Mouse (Mus musculus) heart, embryonic 11.5 days (tissue): Measurements from ENCODE around the gene Brdt. TPM values are rescaled to one million over a fixed set of nuclear protein-coding genes. Genes with fewer than 3 reads are reported as not detected.
"Not testable (repeated sequence)": the region's sequence is repeated elsewhere in the genome, so short reads cannot be mapped to it uniquely, and the experiment has no call there.

ENCODE experiments used
- ATAC-seq: fragments of 200-750 bp; cut with Nextera tagmentation; replicated peaks from 2 replicates; pipeline ENCODE4 v1.8.0; 2017; ENCODE audit warnings: moderate library complexity; ENCODE audit not compliant: insufficient number of reproducible peaks, low FRiP score, low TSS enrichment
- H3K27ac ChIP-seq: fragments of 300-500 bp; sonication (generic); 2 replicates; pipeline ENCODE4 v1.5.1; 2014; ENCODE audit warnings: mild to moderate bottlenecking, low read depth, low read length
- H3K27me3 ChIP-seq: fragments of 300-500 bp; sonication (generic); 2 replicates; pipeline ENCODE4 v1.6.1; 2014; ENCODE audit warnings: mild to moderate bottlenecking, low read length, mixed read lengths; ENCODE audit not compliant: control insufficient read depth, insufficient read depth
- H3K36me3 ChIP-seq: fragments of 300-500 bp; sonication (generic); 2 replicates; pipeline ENCODE4 v1.6.1; 2014; ENCODE audit warnings: mild to moderate bottlenecking, low read length, moderate library complexity, mixed read lengths; ENCODE audit not compliant: control insufficient read depth, insufficient read depth
- H3K4me1 ChIP-seq: fragments of 300-500 bp; sonication (generic); 2 replicates; pipeline ENCODE4 v1.6.1; 2014; ENCODE audit warnings: low read length; ENCODE audit not compliant: control insufficient read depth, insufficient read depth
- H3K4me2 ChIP-seq: fragments of 300-500 bp; sonication (generic); 2 replicates; pipeline ENCODE4 v1.6.1; 2014; ENCODE audit warnings: mild to moderate bottlenecking, moderate library complexity
- H3K4me3 ChIP-seq: fragments of 300-500 bp; sonication (generic); 2 replicates; pipeline ENCODE4 v1.5.1; 2014; ENCODE audit warnings: low read depth, low read length
- H3K9ac ChIP-seq: fragments of 300-500 bp; sonication (generic); 2 replicates; pipeline ENCODE4 v1.6.1; 2014; ENCODE audit warnings: mild to moderate bottlenecking, low read depth, low read length, moderate library complexity
- H3K9me3 ChIP-seq: fragments of 300-500 bp; sonication (generic); replicated peaks from 2 replicates; pipeline ENCODE4 v1.6.1; 2016; ENCODE audit warnings: low read length; ENCODE audit not compliant: control insufficient read depth
- WGBS: fragments of 180-500 bp; shearing (Covaris S2); extraction: QIAGEN DNeasy Blood & Tissue Kit; methylation state at CpG from one replicate; pipeline ENCODE4 v1.1.7; 2014; ENCODE audit not compliant: insufficient replicate concordance; 5-methylcytosine and 5-hydroxymethylcytosine counted together
- polyA plus RNA-seq: library from polyadenylated mRNA; unstranded; fragments of >200 nt; fragmentation: Nextera tagmentation; extraction: Ambion mirVana; gene quantifications from 2 replicates; pipeline ENCODE4 v1.2.1, GENCODE M21; 2014

The Brdt gene
- polyA plus RNA-seq, 1 experiment from 2014 or later, result 0.87 TPM

DNA sequence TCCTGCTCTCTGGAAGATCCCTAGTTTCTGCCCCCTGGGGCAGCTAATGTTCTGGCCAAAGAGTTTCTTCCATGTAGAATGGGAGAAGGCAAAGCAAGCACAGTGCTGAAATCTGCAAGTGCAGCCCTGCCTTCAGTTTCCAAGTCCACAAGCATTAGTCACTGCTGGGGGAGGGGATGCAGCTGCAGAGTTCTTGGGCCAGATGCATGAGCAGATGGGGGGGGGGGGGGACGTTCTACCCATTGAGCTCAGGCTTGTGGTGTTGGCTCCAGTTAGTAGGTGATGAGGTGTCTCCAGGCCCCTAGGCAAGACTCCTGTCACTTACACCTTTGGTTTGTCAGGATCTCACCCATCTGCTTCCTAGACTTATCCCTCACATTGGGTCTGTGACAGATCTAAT lies 24.8 kb downstream of the Brdt start:
- no peaks in the 10 kb centered on the region for H3K4me1 ChIP-seq
- WGBS, result 44% methylated on average over 1 of the region's 1 CpGs
- H3K27ac ChIP-seq, result no peak overlapping the region
- ATAC-seq, result no peak
- H3K9me3 ChIP-seq, result no peaks in the 10 kb centered on the region
- no peaks in the 10 kb centered on the region for H3K27me3 ChIP-seq
- no peaks in the 10 kb centered on the region for H3K36me3 ChIP-seq
- no peak overlapping the region for H3K9ac ChIP-seq
- H3K4me3 ChIP-seq, result no peak overlapping the region
- H3K4me2 ChIP-seq, result no peak overlapping the region

DNA sequence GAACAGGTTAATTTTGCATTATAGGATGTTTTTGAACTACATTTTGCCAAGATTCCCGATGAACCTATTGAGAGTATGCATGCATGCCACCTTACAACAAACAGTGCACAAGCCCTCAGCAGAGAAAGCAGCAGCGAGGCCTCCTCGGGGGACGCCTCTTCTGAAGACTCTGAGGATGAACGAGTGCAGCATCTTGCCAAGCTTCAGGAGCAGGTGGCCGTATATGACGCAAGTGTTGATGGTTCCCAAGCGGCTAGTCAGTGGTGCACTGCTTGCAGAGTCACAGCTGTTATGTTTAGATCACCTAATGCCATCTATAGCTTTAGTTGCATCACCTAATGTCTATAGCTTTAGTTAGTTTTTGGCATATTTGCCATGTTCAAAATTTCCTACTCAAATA lies 26.8 kb downstream of the Brdt start:
- Histone ChIP-seq H3K4me3 (no peak overlapping the region), H3K36me3 (no peaks in the 10 kb centered on the region), H3K9ac (no peak overlapping the region), H3K27ac (no peak overlapping the region), H3K4me2 (no peak overlapping the region), H3K9me3 (no peaks in the 10 kb centered on the region), H3K27me3 (no peaks in the 10 kb centered on the region), H3K4me1 (no peaks in the 10 kb centered on the region)
- ATAC-seq, result no peak
- WGBS, result 89% methylated on average over 8 of the region's 8 CpGs

DNA sequence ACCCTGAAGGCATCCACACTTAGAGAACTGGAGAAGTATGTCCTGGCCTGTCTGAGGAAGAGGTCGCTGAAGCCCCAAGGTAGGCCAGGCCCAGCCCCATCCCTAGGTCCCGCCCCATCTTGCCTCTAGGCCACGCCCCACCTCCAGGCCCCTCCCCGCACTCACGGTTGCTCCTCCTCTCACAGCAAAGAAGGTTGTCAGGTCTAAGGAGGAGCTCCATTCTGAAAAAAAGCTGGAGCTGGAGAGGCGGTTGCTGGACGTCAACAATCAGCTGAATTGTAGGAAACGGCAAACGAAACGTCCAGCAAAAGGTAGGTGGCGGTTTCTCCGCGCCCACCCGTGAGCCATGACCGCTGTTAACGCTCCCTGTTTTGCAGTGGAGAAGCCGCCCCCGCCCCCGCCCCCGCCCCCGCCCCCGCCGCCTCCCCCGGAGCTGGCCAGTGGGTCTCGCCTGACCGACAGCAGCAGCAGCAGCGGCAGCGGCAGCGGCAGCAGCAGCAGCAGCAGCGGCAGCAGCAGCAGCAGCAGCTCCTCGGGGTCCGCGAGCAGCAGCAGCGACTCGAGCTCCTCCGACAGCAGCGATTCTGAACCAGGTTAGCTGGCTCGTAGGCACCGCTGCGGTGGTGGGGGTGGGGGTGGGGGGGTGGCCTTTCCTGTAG lies 28.6 kb downstream of the Brdt start:
- peak; percentile 96 for ATAC-seq
- Histone ChIP-seq H3K9me3 (no peaks in the 10 kb centered on the region), H3K4me1 (no peaks in the 10 kb centered on the region), H3K4me2 (peak overlapping the region; percentile 65), H3K4me3 (peak overlapping the region; percentile 65), H3K9ac (peak overlapping the region; percentile 72), H3K36me3 (no peaks in the 10 kb centered on the region), H3K27ac (peak overlapping the region; percentile 68), H3K27me3 (no peaks in the 10 kb centered on the region)
- 0% methylated on average over 28 of the region's 40 CpGs for WGBS

DNA sequence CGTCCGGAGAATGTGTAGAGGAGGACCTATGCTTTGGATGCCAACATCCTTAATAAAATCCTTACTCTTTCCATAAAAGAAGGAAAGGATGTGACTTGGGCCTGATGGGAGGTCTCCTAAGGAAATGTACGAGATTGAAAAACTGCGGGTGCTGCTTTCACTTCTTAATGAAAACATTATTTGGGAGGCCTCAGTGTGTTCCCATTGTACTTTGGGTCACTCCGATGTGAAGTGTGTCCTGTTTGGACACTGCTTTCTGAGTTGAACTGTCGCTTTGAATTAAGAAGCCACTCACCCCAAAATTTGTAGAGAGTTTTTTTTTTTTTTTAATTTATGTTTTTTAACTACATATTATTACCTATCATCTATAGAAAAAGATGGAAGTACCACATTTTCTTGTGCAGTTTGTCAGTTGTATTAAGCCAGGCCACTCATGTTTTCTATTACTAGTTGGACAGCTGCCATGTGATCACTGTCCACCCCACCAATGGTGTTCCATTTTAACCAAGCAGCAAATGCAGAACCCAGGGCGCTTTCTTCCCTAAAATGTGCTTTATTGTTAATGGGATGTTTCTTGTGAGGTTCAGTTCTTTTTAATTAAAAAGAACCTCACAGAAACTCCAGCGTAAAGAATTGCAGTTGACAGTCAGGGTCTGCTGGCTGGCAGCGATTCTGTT lies 29.2 kb downstream of the Brdt start:
- peak overlapping the region; percentile 65 for H3K4me3 ChIP-seq
- no peaks in the 10 kb centered on the region for H3K36me3 ChIP-seq
- WGBS, result 30% methylated on average over 9 of the region's 9 CpGs
- H3K9me3 ChIP-seq, result no peaks in the 10 kb centered on the region
- no peak for ATAC-seq
- peak overlapping the region; percentile 68; the same call in 1 of the 2 replicates for H3K27ac ChIP-seq
- no peaks in the 10 kb centered on the region for H3K27me3 ChIP-seq
- H3K4me2 ChIP-seq, result peak overlapping the region; percentile 65
- H3K4me1 ChIP-seq, result no peaks in the 10 kb centered on the region
- peak overlapping the region; percentile 72 for H3K9ac ChIP-seq

DNA sequence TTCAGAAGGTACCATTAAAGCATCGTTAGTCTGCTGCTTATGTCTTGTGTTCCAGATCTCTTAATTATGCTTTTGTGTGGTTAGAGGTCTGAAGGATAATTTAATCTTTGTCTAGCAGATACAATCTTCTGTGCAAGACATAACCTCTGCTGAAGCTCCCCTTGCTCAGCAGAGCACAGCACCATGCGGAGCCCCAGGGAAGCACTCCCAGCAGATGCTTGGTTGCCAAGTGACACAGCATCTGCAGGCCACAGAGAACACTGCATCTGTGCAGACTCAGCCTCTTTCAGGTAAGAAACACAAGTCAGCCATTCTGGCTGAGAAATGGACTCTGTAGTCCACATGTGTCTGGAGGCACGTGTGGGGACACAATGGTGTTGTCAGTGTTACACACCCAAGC lies 39.1 kb downstream of the Brdt start:
- Histone ChIP-seq H3K4me1 (no peaks in the 10 kb centered on the region), H3K9me3 (no peaks in the 10 kb centered on the region), H3K9ac (no peak overlapping the region), H3K4me2 (no peak overlapping the region), H3K27ac (no peak overlapping the region), H3K36me3 (no peaks in the 10 kb centered on the region), H3K27me3 (no peaks in the 10 kb centered on the region), H3K4me3 (no peak overlapping the region)
- ATAC-seq, result no peak
- WGBS, result 71% methylated on average over 3 of the region's 3 CpGs

DNA sequence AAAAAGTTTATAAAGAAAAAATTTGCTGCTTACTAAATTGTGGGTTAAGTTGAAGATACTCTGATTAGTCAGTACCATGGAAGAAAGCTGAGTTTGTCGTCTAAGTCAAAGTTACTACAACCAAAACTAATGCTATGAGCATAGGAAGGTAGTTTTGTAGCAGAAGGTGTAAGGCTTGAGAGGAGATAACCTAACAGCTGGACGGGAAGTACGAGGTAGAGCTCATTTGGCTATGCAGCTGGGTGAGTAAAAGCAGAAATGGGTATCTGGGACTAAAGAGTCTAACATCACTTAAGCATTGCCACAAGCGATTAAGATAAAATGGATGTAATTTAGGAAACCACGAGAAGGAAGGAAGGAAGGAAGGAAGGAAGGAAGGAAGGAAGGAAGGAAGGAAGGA lies 40.4 kb downstream of the Brdt start:
- no peak for ATAC-seq
- H3K36me3 ChIP-seq, result no peaks in the 10 kb centered on the region
- WGBS, result 74% methylated on average over 5 of the region's 5 CpGs

DNA sequence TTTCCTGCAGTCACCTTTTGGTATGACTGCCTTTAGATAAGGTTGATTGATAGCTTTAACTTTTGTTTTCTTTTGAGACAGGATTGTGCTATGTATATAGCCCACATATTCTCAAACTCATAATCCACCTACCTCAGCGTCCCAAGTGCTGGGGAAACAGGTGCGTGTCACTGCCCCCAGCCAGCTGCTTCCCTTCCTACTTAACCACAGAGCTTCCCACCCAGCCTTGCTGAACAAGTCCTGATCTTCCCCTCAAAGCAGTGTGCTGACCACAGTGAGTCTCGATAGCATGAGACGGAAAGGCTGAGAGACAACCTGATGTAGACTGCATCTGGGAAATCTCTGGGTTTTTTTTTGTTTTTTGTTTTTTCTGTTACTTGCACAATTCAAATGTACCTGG lies 42.3 kb downstream of the Brdt start:
- 89% methylated on average over 4 of the region's 4 CpGs for WGBS
- H3K36me3 ChIP-seq, result no peaks in the 10 kb centered on the region
- H3K4me3 ChIP-seq, result no peak overlapping the region
- no peak overlapping the region for H3K9ac ChIP-seq
- no peaks in the 10 kb centered on the region for H3K27me3 ChIP-seq
- no peak for ATAC-seq
- H3K4me1 ChIP-seq, result no peaks in the 10 kb centered on the region
- no peak overlapping the region for H3K27ac ChIP-seq
- no peak overlapping the region for H3K4me2 ChIP-seq
- no peaks in the 10 kb centered on the region for H3K9me3 ChIP-seq

More for the DNA sequence above, 40.4 kb downstream of the Brdt start:
- H3K4me1 ChIP-seq, result no peaks in the 10 kb centered on the region
- H3K9ac ChIP-seq, result no peak overlapping the region
- no peak overlapping the region for H3K4me3 ChIP-seq
- no peak overlapping the region for H3K4me2 ChIP-seq
- no peaks in the 10 kb centered on the region for H3K9me3 ChIP-seq
- no peak overlapping the region for H3K27ac ChIP-seq
- H3K27me3 ChIP-seq, result no peaks in the 10 kb centered on the region

DNA sequence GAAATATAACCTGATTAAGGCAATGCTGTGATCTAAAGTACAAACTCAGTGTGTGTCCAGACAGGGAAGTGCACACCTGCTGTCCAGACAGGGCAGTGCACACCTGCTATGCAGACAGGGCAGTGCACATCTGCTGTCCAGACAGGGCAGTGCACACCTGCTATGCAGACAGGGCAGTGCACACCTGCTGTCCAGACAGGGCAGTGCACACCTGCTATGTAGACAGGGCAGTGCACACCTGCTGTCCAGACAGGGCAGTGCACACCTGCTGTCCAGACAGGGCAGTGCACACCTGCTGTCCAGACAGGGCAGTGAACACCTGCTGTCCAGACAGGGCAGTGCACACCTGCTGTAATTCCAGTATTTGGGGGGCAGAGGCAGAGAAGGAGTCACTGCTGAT lies 55.5 kb downstream of the Brdt start:
- H3K4me3 ChIP-seq, H3K9ac ChIP-seq, H3K27ac ChIP-seq, H3K4me1 ChIP-seq, ATAC-seq, H3K27me3 ChIP-seq, H3K36me3 ChIP-seq, H3K9me3 ChIP-seq, H3K4me2 ChIP-seq: not testable (repeated sequence)

DNA sequence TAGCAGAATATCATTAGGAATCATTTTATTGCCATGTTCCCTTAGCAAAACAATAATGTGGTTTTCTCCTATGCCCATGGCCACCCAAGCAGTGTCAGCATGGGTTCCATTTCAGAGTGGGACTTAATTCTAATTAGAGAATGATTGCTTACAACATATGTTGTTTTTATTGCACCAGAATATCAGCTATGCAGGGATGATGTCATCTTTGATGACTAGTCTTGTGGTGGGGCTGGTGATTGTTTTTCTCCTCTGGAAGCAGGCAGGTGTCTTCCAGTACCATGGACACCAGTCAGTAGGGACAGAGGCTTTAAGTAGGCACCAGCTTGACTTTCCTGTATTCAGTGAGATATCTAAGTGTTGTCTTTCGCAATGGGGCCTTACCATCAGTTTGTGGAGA lies 56.8 kb downstream of the Brdt start:
- no peak overlapping the region for H3K27ac ChIP-seq
- H3K36me3 ChIP-seq, result no peaks in the 10 kb centered on the region
- H3K4me1 ChIP-seq, result no peaks in the 10 kb centered on the region
- no peak for ATAC-seq
- no peak overlapping the region for H3K9ac ChIP-seq
- no peak overlapping the region for H3K4me3 ChIP-seq
- no peak overlapping the region for H3K4me2 ChIP-seq
- WGBS, result 86% methylated on average over 1 of the region's 1 CpGs
- no peaks in the 10 kb centered on the region for H3K27me3 ChIP-seq
- H3K9me3 ChIP-seq, result no peaks in the 10 kb centered on the region
